Mouse (Mus musculus): Measurements from ENCODE around the gene Olfr69. TPM values are rescaled to one million over a fixed set of nuclear protein-coding genes. Genes with fewer than 3 reads are reported as not detected.
"Not testable (repeated sequence)": the region's sequence is repeated elsewhere in the genome, so short reads cannot be mapped to it uniquely, and the experiment has no call there.

The Olfr69 gene
- total RNA-seq (2012; rRNA removed) = not detected in 2 replicates
- polyA plus RNA-seq (2012; ENCODE audit: insufficient read depth in 1 of 2, insufficient read length in 2 of 2, low read depth in 1 of 2, low replicate concordance in 2 of 2, missing spikeins in 1 of 2) = not detected

- no peak for DNase-seq (ENCODE audit: low read depth, low spot score)
- no peaks in the 10 kb centered on the region for H3K36me3 ChIP-seq (ENCODE audit: control insufficient read depth in 1 of 2, insufficient read depth in 2 of 2, low read length in 2 of 2)
- H3K4me1 ChIP-seq (ENCODE audit: control insufficient read depth in 1 of 2, insufficient read depth in 2 of 2, low read length in 2 of 2) = no peaks in the 10 kb centered on the region
- H3K27me3 ChIP-seq (ENCODE audit: control insufficient read depth in 1 of 2, insufficient read depth in 2 of 2, low read length in 2 of 2) = peaks cover 0 to 8% of the 10 kb centered on the region in 2 experiments; a peak in 3 of 4 replicates
- H3K79me2 ChIP-seq (ENCODE audit: control insufficient read depth, insufficient read depth, low read length, poor library complexity) = no peaks in the 10 kb centered on the region
- no peaks in the 10 kb centered on the region for H3K9me3 ChIP-seq (replicated peaks; ENCODE audit: insufficient read depth, low read length)
- H3K4me3 ChIP-seq (ENCODE audit: control insufficient read depth in 1 of 2, insufficient read depth in 1 of 2, low read depth in 2 of 2, low read length in 2 of 2) = no peak within 1 kb of the TSS
- TF ChIP-seq KAT2A (conservative IDR thresholded peaks at IDR 0.05; ENCODE audit: low read depth, low read length) = no peak
- TF ChIP-seq POLR2AphosphoS2 (IDR thresholded peaks at IDR 0.05; ENCODE audit: low read length) = no peak
- TF ChIP-seq USF2 (IDR thresholded peaks at IDR 0.05; ENCODE audit: borderline replicate concordance in 1 of 2, insufficient read depth in 1 of 2, low read depth in 1 of 2, low read length in 2 of 2) = no peak
- no peak for TF ChIP-seq MXI1 (IDR thresholded peaks at IDR 0.05; ENCODE audit: low read depth, low read length)
- TF ChIP-seq POLR2A (IDR thresholded peaks at IDR 0.05; ENCODE audit: control insufficient read depth in 1 of 2, insufficient read depth in 1 of 2, low read depth in 1 of 2, low read length in 2 of 2, poor library complexity in 1 of 2) = no peak
- no peak for TF ChIP-seq EP300 (IDR thresholded peaks at IDR 0.05; ENCODE audit: low read depth in 1 of 2, low read length in 2 of 2)
- no peak for TF ChIP-seq GATA1 (IDR thresholded peaks at IDR 0.05; ENCODE audit: low read depth, low read length)
- TF ChIP-seq POLR2AphosphoS5 (IDR thresholded peaks at IDR 0.05; ENCODE audit: borderline replicate concordance, low read depth, low read length) = no peak
- no peak for TF ChIP-seq ELF1 (IDR thresholded peaks at IDR 0.05; ENCODE audit: low read depth, low read length)
- TF ChIP-seq GABPA (IDR thresholded peaks at IDR 0.05; ENCODE audit: low read depth, low read length) = no peak
- no peak for TF ChIP-seq SMC3 (IDR thresholded peaks at IDR 0.05; ENCODE audit: low read depth, low read length)
- TF ChIP-seq NRF1 (IDR thresholded peaks at IDR 0.05; ENCODE audit: insufficient read depth, low read depth, low read length, poor library complexity, severe bottlenecking) = no peak
- no peak for TF ChIP-seq MEF2A (IDR thresholded peaks at IDR 0.05; ENCODE audit: extremely low read depth, insufficient replicate concordance, low read depth, low read length, poor library complexity, severe bottlenecking)
- TF ChIP-seq NELFE (IDR thresholded peaks at IDR 0.05; ENCODE audit: low read depth, low read length) = no peak
- TF ChIP-seq ZKSCAN1 (IDR thresholded peaks at IDR 0.05; ENCODE audit: low read depth, low read length) = no peak
- no peak for TF ChIP-seq MAX (IDR thresholded peaks at IDR 0.05; ENCODE audit: low read length)
- no peak for TF ChIP-seq ZNF384 (IDR thresholded peaks at IDR 0.05; ENCODE audit: low read depth, low read length)
- no peak for TF ChIP-seq MAFK (IDR thresholded peaks at IDR 0.05; ENCODE audit: borderline replicate concordance, low read depth, low read length)
- TF ChIP-seq JUND (IDR thresholded peaks at IDR 0.05; ENCODE audit: low read depth, low read length) = no peak
- H3K27ac ChIP-seq (ENCODE audit: control insufficient read depth, low read depth, low read length) = no peak within 1 kb of the TSS
- no peak within 1 kb of the TSS for H3K9ac ChIP-seq (ENCODE audit: control insufficient read depth, low read depth, low read length, poor library complexity, severe bottlenecking)
These were observed at the start of gene Olfr69 for GRCm38 (mm10) chr7:103771494-103771893. Gene Olfr69 (minus strand): TSS chr7:103771594.

GRCm38 (mm10) chr7:103815085-103815484, 43.7 kb upstream of the Olfr69 start:
- H3K79me2 ChIP-seq (ENCODE audit: control insufficient read depth, insufficient read depth, low read length, poor library complexity); H3K4me3 ChIP-seq (ENCODE audit: control insufficient read depth in 1 of 2, insufficient read depth in 1 of 2, low read depth in 2 of 2, low read length in 2 of 2); H3K9me3 ChIP-seq (replicated peaks; ENCODE audit: insufficient read depth, low read length); H3K27me3 ChIP-seq (ENCODE audit: control insufficient read depth in 1 of 2, insufficient read depth in 2 of 2, low read length in 2 of 2): not testable (repeated sequence)
- Histone ChIP-seq H3K36me3 (ENCODE audit: control insufficient read depth in 1 of 2, insufficient read depth in 2 of 2, low read length in 2 of 2) (peaks cover 0 to 15% of the 10 kb centered on the region in 2 experiments; a peak in 2 of 4 replicates), H3K4me1 (ENCODE audit: control insufficient read depth in 1 of 2, insufficient read depth in 2 of 2, low read length in 2 of 2) (peaks cover 13 to 20% of the 10 kb centered on the region in 2 experiments), H3K9ac (ENCODE audit: control insufficient read depth, low read depth, low read length, poor library complexity, severe bottlenecking) (peak overlapping the region; percentile 29), H3K27ac (ENCODE audit: control insufficient read depth, low read depth, low read length) (peak overlapping the region; percentile 53)
- TF ChIP-seq JUND (IDR thresholded peaks at IDR 0.05; ENCODE audit: low read depth, low read length) = peak; percentile 89
- peak in 1 of 2 experiments; percentile 2; a peak in 1 of 4 replicates for TF ChIP-seq EP300 (IDR thresholded peaks at IDR 0.05; ENCODE audit: low read depth in 1 of 2, low read length in 2 of 2)
- peak; percentile 62 for DNase-seq (ENCODE audit: low read depth, low spot score)

Measured in MEL (cell line).